ENCODE assay signal across 18 mouse cellular contexts in the genomic region with DNA sequence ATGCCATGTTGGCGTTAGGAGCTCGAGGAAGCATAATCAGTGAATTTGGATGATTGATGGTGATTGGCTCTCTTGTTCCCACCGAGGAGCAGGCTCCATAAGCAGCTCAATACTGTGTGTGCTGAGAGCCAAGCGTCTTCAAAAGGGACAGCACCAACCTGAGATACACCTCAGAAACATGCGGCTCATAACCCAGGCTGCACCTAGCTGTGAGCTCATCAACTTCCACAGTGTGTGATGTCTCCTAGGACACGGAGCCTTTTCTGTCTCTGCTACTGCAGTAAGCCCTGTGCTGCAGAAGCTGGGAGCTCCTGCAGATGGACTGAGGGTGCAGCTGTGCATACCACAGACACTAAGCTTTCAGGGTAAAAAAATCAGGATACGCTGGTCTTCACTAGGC. TPM values are rescaled to one million over a fixed set of nuclear protein-coding genes. Genes with fewer than 3 reads are reported as not detected.
DNase-seq lines count a peak whose midpoint lies in the region; ATAC-seq and TF ChIP-seq lines count a peak whose summit lies in the region.
"Had no signal": no experiment of that assay in that cellular context is flagged by ENCODE, and none has a peak within 500 bp of the region (broad histone marks: within the 10 kb centered on the region; RNA-seq: fewer than 3 reads in every experiment).

No protein-coding gene starts in this region.

- H3K9me3 ChIP-seq in forebrain, embryonic 16.5 days (ENCODE audit: control insufficient read depth, low read length), result no peaks in the 10 kb centered on the region
- no peaks in the 10 kb centered on the region for H3K9me3 ChIP-seq in forebrain, embryonic 10.5 days
- no peaks in the 10 kb centered on the region for H3K9me3 ChIP-seq in midbrain, embryonic 16.5 days (replicated peaks; ENCODE audit: control insufficient read depth, low read length, poor library complexity, severe bottlenecking)
- H3K9me3 ChIP-seq: heart, embryonic 15.5 days had no signal

- H3K27me3 ChIP-seq in forebrain, embryonic 16.5 days (replicated peaks; ENCODE audit: control insufficient read depth, insufficient read depth, low read length), result no peaks in the 10 kb centered on the region
- peaks cover 4% of the 10 kb centered on the region for H3K27me3 ChIP-seq in forebrain, embryonic 10.5 days (ENCODE audit: poor library complexity, severe bottlenecking)
- H3K27me3 ChIP-seq in midbrain, embryonic 16.5 days (ENCODE audit: control insufficient read depth, insufficient read depth, low read depth, low read length), result no peaks in the 10 kb centered on the region
- H3K27me3 ChIP-seq: heart, embryonic 15.5 days had no signal

- no peak overlapping the region for H3K4me3 ChIP-seq in forebrain, embryonic 16.5 days (replicated peaks; ENCODE audit: low read length)
- H3K4me3 ChIP-seq in forebrain, embryonic 10.5 days, result no peak overlapping the region
- H3K4me3 ChIP-seq in cortical plate, adult 2 months (ENCODE audit: insufficient read depth, low read length), result no peak overlapping the region
- H3K4me3 ChIP-seq in layer of hippocampus, adult 2 months, result no peak overlapping the region
- no peak overlapping the region for H3K4me3 ChIP-seq in midbrain, embryonic 16.5 days (ENCODE audit: low read depth, low read length)
- H3K4me3 ChIP-seq: erythroblast, embryonic 14.5 days; heart, embryonic 15.5 days had no signal

- H3K27ac ChIP-seq in forebrain, embryonic 16.5 days (ENCODE audit: low read length), result no peak overlapping the region
- no peak overlapping the region for H3K27ac ChIP-seq in forebrain, embryonic 10.5 days
- peak overlapping the region; percentile 24; the same call in 1 of the 2 replicates for H3K27ac ChIP-seq in cortical plate, adult 2 months (ENCODE audit: insufficient read depth, low read length)
- H3K27ac ChIP-seq in layer of hippocampus, adult 2 months, result peak overlapping the region; percentile 78
- H3K27ac ChIP-seq in midbrain, embryonic 16.5 days (ENCODE audit: low read length), result no peak overlapping the region
- H3K27ac ChIP-seq: heart, embryonic 15.5 days; macrophage had no signal

- no peak for TF ChIP-seq POLR2A in cortical plate, adult 2 months (IDR thresholded peaks at IDR 0.05; ENCODE audit: extremely low read depth, insufficient read depth, low read length)

- H3K4me1 ChIP-seq in forebrain, embryonic 16.5 days (replicated peaks; ENCODE audit: control insufficient read depth, insufficient read depth, low read length), result peaks cover 5% of the 10 kb centered on the region; the same call in 1 of the 2 replicates
- H3K4me1 ChIP-seq in forebrain, embryonic 10.5 days, result peaks cover 14% of the 10 kb centered on the region
- peaks cover 7% of the 10 kb centered on the region for H3K4me1 ChIP-seq in cortical plate, adult 2 months (ENCODE audit: control insufficient read depth, insufficient read depth, low read length)
- peaks cover 12% of the 10 kb centered on the region for H3K4me1 ChIP-seq in midbrain, embryonic 16.5 days (ENCODE audit: control insufficient read depth, insufficient read depth, low read length)
- H3K4me1 ChIP-seq: heart, embryonic 15.5 days had no signal

- peak; percentile 45; the same call in 1 of the 2 replicates for ATAC-seq in forebrain, embryonic 16.5 days
- peak; percentile 32; the same call in 1 of the 2 replicates for ATAC-seq in midbrain, embryonic 16.5 days
- ATAC-seq: intestine, embryonic 16.5 days had no signal

- no peak for DNase-seq in forebrain, embryonic 10.5 days (ENCODE audit: extremely low spot score, low spot score)
- peak; percentile 10 to 21 for DNase-seq in layer of hippocampus, adult 2 months (ENCODE audit: low spot score in 2 of 2)
- DNase-seq in ovary, adult 18-20 months (ENCODE audit: low spot score), result no peak
- no peak for DNase-seq in spleen, postnatal 36 days (ENCODE audit: low spot score in 2 of 2)
- DNase-seq in kidney, adult 18-20 months, result no peak
- DNase-seq: adrenal gland, postnatal 10 days; cerebellum, adult 11-12 months; embryo, embryonic 11 days; gastrocnemius, postnatal 14 days; retina, postnatal 1 day had no signal

- WGBS in forebrain, embryonic 16.5 days, result 66% methylated on average over 7 of the region's 7 CpGs
- WGBS in forebrain, embryonic 10.5 days, result 83% methylated on average over 7 of the region's 7 CpGs
- WGBS in midbrain, embryonic 16.5 days, result 59% methylated on average over 7 of the region's 7 CpGs

- no peak for TF ChIP-seq CTCF in cortical plate, adult 2 months (IDR thresholded peaks at IDR 0.05; ENCODE audit: extremely low read depth, insufficient read depth, low read length)
- no peak for TF ChIP-seq CTCF in layer of hippocampus, adult 2 months (conservative IDR thresholded peaks at IDR 0.05)

- no peak overlapping the region for H3K9ac ChIP-seq in forebrain, embryonic 16.5 days (replicated peaks; ENCODE audit: low read depth, low read length)
- H3K9ac ChIP-seq in midbrain, embryonic 16.5 days (ENCODE audit: low read depth, low read length), result no peak overlapping the region
- H3K9ac ChIP-seq: heart, embryonic 15.5 days had no signal

- H3K36me3 ChIP-seq in forebrain, embryonic 16.5 days (ENCODE audit: control insufficient read depth, insufficient read depth), result no peaks in the 10 kb centered on the region
- no peaks in the 10 kb centered on the region for H3K36me3 ChIP-seq in forebrain, embryonic 10.5 days (replicated peaks)
- H3K36me3 ChIP-seq in midbrain, embryonic 16.5 days (ENCODE audit: control insufficient read depth, insufficient read depth, low read length), result no peaks in the 10 kb centered on the region
- H3K36me3 ChIP-seq: heart, embryonic 15.5 days had no signal

- no peak overlapping the region for H3K4me2 ChIP-seq in forebrain, embryonic 16.5 days (ENCODE audit: low read length)
- H3K4me2 ChIP-seq in midbrain, embryonic 16.5 days (ENCODE audit: low read length), result no peak overlapping the region
- H3K4me2 ChIP-seq: heart, embryonic 15.5 days had no signal

RNA-seq across cellular contexts. Expression of gene Pcp4, which starts 31.5 kb away (rescaled TPM):
- polyA plus RNA-seq in forebrain, embryonic 16.5 days (2015; fragmentation: Nextera tagmentation; extraction: Ambion mirVana), result 147 and 175 TPM in 2 replicates
- polyA plus RNA-seq in forebrain, embryonic 10.5 days (2016; fragmentation: Nextera tagmentation; extraction: Ambion mirVana), result 4.2 and 4.3 TPM in 2 replicates
- polyA plus RNA-seq in cortical plate, adult 2 months (2012; rRNA removed), result 606 and 753 TPM in 2 replicates
- total RNA-seq in layer of hippocampus, adult 2 months (2021), result 100 to 1,000 TPM; 261 to 281 TPM
- 435 and 514 TPM in 2 replicates for polyA plus RNA-seq in midbrain, embryonic 16.5 days (2015; fragmentation: Nextera tagmentation; extraction: Ambion mirVana)
- polyA plus RNA-seq: erythroblast, embryonic 14.5 days; macrophage had no signal

RNA-seq across cellular contexts. Expression of gene Itgb2l, which starts 55.5 kb away (rescaled TPM):
- not detected in 2 replicates for polyA plus RNA-seq in forebrain, embryonic 16.5 days (2015; fragmentation: Nextera tagmentation; extraction: Ambion mirVana)
- polyA plus RNA-seq in forebrain, embryonic 10.5 days (2016; fragmentation: Nextera tagmentation; extraction: Ambion mirVana), result not detected in 2 replicates
- not detected in 2 replicates for polyA plus RNA-seq in cortical plate, adult 2 months (2012; rRNA removed)
- total RNA-seq in layer of hippocampus, adult 2 months (2021), result not detected
- polyA plus RNA-seq in midbrain, embryonic 16.5 days (2015; fragmentation: Nextera tagmentation; extraction: Ambion mirVana), result not detected in 2 replicates
- total RNA-seq: gastrocnemius, postnatal 14 days; left cerebral cortex, adult 18-20 months had no signal
- polyA plus RNA-seq: erythroblast, embryonic 14.5 days; heart, embryonic 15.5 days had no signal

Comparison
In these comparisons a context has a peak if more than half of its experiments do, and no peak if none do; other contexts are left out.
1. RNA of gene Pcp4, which starts 31.5 kb away (polyA plus RNA-seq): 606 to 753 TPM in cortical plate, adult 2 months, 435 to 514 TPM in midbrain, embryonic 16.5 days and 147 to 175 TPM in forebrain, embryonic 16.5 days; 4.2 to 4.3 TPM in forebrain, embryonic 10.5 days; every median in the first group is over 10 times any median in the second.
2. H3K27ac ChIP-seq: peak in cortical plate, adult 2 months (single experiment) and layer of hippocampus, adult 2 months (single experiment); none in forebrain, embryonic 16.5 days (single experiment), forebrain, embryonic 10.5 days (single experiment) and midbrain, embryonic 16.5 days (single experiment).
3. DNase-seq: peak in layer of hippocampus, adult 2 months (2 of 2); none in forebrain, embryonic 10.5 days (single experiment), ovary, adult 18-20 months (single experiment), spleen, postnatal 36 days (0 of 2) and kidney, adult 18-20 months (single experiment).